Mouse (Mus musculus) myocyte (in vitro differentiated cells): ENCODE measurements around the gene Itpr1.

Experiments used
- MYOG ChIP-seq, 3 experiments: IDR thresholded peaks; one replicate each; pipeline ENCODE4 v1.6.1; 2011; ENCODE audit warnings: control low read depth in 2 of 3, low read depth in 2 of 3, mild to moderate bottlenecking in 2 of 3; ENCODE audit not compliant: insufficient read length in 2 of 3, control insufficient read depth in 1 of 3, insufficient read depth in 1 of 3
- POLR2A ChIP-seq: IDR thresholded peaks from one replicate; pipeline ENCODE4 v1.6.1; 2011; ENCODE audit warnings: low read depth, mild to moderate bottlenecking, control low read depth, moderate library complexity; ENCODE audit not compliant: insufficient read length
- POLR2AphosphoS2 ChIP-seq: IDR thresholded peaks from one replicate; pipeline ENCODE4 v1.6.1; 2011; ENCODE audit warnings: low read depth, control low read depth; ENCODE audit not compliant: insufficient read length
- TCF3 ChIP-seq: IDR thresholded peaks from one replicate; pipeline ENCODE4 v1.6.1; 2011; ENCODE audit warnings: low read depth, control low read depth; ENCODE audit not compliant: insufficient read length
- USF1 ChIP-seq: IDR thresholded peaks from one replicate; pipeline ENCODE4 v1.6.1; 2011; ENCODE audit warnings: low read depth, mild to moderate bottlenecking, control low read depth, moderate library complexity

DNA sequence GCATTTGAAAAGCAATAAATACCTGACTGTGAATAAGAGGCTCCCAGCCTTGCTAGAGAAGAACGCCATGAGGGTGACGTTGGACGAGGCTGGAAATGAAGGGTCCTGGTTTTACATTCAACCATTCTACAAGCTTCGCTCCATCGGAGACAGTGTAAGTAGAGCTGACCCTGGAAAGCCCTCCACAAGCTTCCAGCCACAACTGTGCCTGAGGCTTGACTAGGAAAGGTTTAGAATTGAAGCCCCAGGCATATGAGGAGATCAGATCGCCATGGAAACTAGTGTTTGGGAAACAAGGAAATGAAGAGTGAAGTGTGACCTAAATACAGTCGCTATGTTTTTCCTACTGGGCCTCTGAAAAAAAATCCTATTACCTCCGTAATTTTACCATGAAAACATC lies 139.1 kb downstream of the Itpr1 start:
- TF ChIP-seq POLR2A = no peak
- no peak for TF ChIP-seq USF1
- TF ChIP-seq MYOG (IDR thresholded peaks at IDR 0.05; ENCODE audit: control insufficient read depth in 1 of 3, insufficient read depth in 1 of 3, insufficient read length in 2 of 3, low read depth in 2 of 3) = no peak
- TF ChIP-seq POLR2AphosphoS2 = no peak
- no peak for TF ChIP-seq TCF3
